Mouse (Mus musculus): ENCODE results near the gene Hltf.
"Not testable (repeated sequence)": the region's sequence is repeated elsewhere in the genome, so short reads cannot be mapped to it uniquely, and the experiment has no call there.

The Hltf gene

GRCm38 (mm10) chr3:20104776-20105175, 47.2 kb downstream of the Hltf start:
- no peak for DNase-seq

GRCm38 (mm10) chr3:20108881-20109280, 51.3 kb downstream of the Hltf start:
- DNase-seq: no peak

GRCm38 (mm10) chr3:20111913-20112312, 54.3 kb downstream of the Hltf start:
- no peak for DNase-seq

GRCm38 (mm10) chr3:20119044-20119591, 61.5 kb downstream of the Hltf start:
- no peak for DNase-seq

- no peak for DNase-seq
These were observed 62.2 kb downstream of the Hltf start for GRCm38 (mm10) chr3:20119686-20120244.

- not testable (repeated sequence) for DNase-seq
These were observed 64.0 kb downstream of the Hltf start for GRCm38 (mm10) chr3:20121582-20121981.

GRCm38 (mm10) chr3:20125604-20126003, 68.0 kb downstream of the Hltf start:
- no peak for DNase-seq

GRCm38 (mm10) chr3:20127047-20127595, 69.5 kb downstream of the Hltf start:
- DNase-seq: no peak

GRCm38 (mm10) chr3:20129491-20129890, 71.9 kb downstream of the Hltf start:
- DNase-seq: no peak

- DNase-seq: no peak
These were observed 73.1 kb downstream of the Hltf start for GRCm38 (mm10) chr3:20130456-20131349.

- no peak for DNase-seq
These were observed 73.7 kb downstream of the Hltf start for GRCm38 (mm10) chr3:20131350-20131720.

- DNase-seq: no peak
These were observed 75.1 kb downstream of the Hltf start for GRCm38 (mm10) chr3:20132731-20133130.

- DNase-seq: no peak
These were observed 76.1 kb downstream of the Hltf start for GRCm38 (mm10) chr3:20133745-20134144.

- DNase-seq: no peak
These were observed 76.9 kb downstream of the Hltf start for GRCm38 (mm10) chr3:20134545-20134944.

- DNase-seq: no peak
These were observed 79.4 kb downstream of the Hltf start for GRCm38 (mm10) chr3:20136868-20137581.

GRCm38 (mm10) chr3:20141240-20141639, 83.6 kb downstream of the Hltf start:
- DNase-seq: no peak

GRCm38 (mm10) chr3:20141679-20142078, 84.1 kb downstream of the Hltf start:
- no peak for DNase-seq

GRCm38 (mm10) chr3:20142101-20142500, 84.5 kb downstream of the Hltf start:
- no peak for DNase-seq

- DNase-seq: no peak
These were observed 85.0 kb downstream of the Hltf start for GRCm38 (mm10) chr3:20142576-20142975.

GRCm38 (mm10) chr3:20143726-20144125, 86.1 kb downstream of the Hltf start:
- no peak for DNase-seq

GRCm38 (mm10) chr3:20144401-20144800, 86.8 kb downstream of the Hltf start:
- no peak for DNase-seq

GRCm38 (mm10) chr3:20145696-20146113, 88.1 kb downstream of the Hltf start:
- no peak for DNase-seq

- no peak for DNase-seq
These were observed 89.3 kb downstream of the Hltf start for GRCm38 (mm10) chr3:20146884-20147395.

Measured in cerebellum, postnatal 14 days (tissue).